Mouse (Mus musculus): ENCODE data around the gene Kctd4. TPM values are rescaled to one million over a fixed set of nuclear protein-coding genes. Genes with fewer than 3 reads are reported as not detected.
"Not testable (repeated sequence)": the region's sequence is repeated elsewhere in the genome, so short reads cannot be mapped to it uniquely, and the experiment has no call there.

Kctd4 gene
- not detected in 2 replicates for polyA plus RNA-seq (2012; rRNA removed)

- DNase-seq (ENCODE audit: low read depth): no peak
Observed at GRCm38 (mm10) chr14:75954766-75955165, at the start of gene Kctd4. TSS of gene Kctd4 (plus strand) at chr14:75955009.

- DNase-seq (ENCODE audit: low read depth): peak; percentile 73
Observed at GRCm38 (mm10) chr14:75906931-75907330, 47.9 kb upstream of the Kctd4 start.

DNA sequence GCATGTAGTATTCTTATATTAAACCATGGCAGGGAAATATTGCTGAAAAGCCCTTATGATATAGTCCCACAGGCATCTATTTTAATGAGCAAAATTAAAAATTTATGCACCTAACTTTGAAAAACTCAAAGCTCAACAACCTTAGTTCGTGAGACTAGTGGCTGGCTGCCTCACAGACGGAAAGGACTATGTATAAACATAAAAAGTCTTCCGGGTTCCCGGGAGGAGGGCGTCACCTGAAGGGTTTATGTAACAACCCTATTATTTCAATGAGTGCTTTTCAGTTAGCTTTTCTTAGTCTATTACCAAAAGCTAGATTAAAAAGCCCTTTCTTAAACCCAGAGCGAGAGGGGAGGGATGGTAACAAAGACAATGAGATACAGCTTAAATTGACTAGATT is 42.8 kb upstream of the Kctd4 start:
- no peak for DNase-seq (ENCODE audit: low read depth)

DNA sequence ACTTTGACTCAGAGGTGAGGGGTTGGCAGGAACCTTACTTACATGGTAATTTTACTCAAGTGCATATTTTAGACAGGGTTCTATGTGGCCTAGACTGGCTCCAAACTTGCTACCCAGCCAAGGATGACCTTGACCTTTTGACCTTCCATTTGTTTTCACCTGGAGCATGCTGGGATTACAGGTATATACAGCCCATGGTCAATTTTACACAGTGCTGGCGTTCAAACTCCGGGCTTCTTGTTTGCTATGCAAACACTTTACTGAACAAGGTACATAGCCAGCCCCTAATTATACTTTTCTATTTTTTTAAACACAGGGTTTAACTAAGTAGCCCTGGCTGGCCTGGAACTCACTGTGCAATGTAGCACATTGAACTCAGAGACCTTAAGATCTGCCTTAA is 42.1 kb upstream of the Kctd4 start:
- no peak for DNase-seq (ENCODE audit: low read depth)

- no peak for DNase-seq (ENCODE audit: low read depth)
Observed at GRCm38 (mm10) chr14:75923314-75924052, 31.3 kb upstream of the Kctd4 start.

GRCm38 (mm10) chr14:75929713-75930112 is 25.1 kb upstream of the Kctd4 start:
- not testable (repeated sequence) for DNase-seq (ENCODE audit: low read depth)

DNA sequence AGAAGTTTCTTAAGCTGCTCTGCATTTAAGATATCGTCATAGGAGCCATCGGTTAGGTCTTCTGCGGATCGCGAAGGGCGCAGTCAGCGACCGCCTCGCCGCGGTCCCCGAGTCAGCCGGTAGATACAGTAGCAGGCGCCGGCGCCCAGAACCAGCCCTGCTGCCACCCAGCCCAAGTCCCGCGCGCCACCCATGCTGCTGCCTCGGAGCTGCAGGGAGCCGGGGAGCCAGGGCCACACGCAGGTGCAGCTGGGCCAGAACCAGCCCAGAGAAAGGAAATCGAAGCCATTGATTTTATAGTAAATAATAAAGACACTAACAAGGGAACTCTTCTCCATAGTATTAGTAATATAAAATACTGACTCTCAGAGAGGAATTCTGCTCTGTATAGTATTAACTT is 23.5 kb upstream of the Kctd4 start:
- DNase-seq (ENCODE audit: low read depth): no peak

DNA sequence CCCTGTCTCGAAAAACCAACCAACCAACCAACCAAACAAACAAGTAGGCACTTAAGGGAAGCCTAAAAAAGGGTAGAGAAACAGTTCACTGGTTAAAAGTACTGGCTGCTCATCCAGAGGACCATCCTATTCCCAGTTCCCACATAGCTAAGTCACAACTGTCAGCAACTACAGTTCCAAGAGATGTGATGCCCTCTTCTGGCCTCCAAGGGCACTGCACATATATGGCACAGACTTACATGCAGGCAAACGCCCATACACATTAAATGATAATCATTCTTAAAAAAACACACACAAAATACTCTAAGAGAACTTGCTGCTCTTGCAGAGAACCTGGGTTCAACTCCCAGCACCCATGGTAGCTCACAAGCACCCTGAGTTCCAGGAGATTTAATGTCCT is 20.4 kb upstream of the Kctd4 start:
- DNase-seq (ENCODE audit: low read depth): no peak

- peak; percentile 33 for DNase-seq (ENCODE audit: low read depth)
Observed at GRCm38 (mm10) chr14:75937714-75938113, 17.1 kb upstream of the Kctd4 start.

DNA sequence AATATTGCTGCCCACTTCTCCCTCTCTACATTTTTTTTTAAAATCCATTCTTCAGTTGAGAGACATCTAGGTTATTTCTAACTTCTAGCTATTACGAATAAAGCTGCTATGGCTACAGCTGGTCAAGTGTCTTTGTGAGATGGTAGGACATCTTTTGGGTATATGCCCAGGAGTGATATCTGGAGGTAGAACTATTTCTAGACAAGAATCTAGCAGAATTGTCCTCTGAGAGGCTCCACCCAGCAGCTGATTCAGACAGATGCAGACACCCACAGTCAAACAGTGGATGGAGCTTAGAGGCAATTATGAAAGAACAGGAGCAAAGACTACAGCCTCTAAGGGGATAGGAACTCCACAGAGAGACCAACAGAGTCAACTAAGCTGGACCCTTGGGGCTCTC is 13.3 kb upstream of the Kctd4 start:
- no peak for DNase-seq (ENCODE audit: low read depth)

DNA sequence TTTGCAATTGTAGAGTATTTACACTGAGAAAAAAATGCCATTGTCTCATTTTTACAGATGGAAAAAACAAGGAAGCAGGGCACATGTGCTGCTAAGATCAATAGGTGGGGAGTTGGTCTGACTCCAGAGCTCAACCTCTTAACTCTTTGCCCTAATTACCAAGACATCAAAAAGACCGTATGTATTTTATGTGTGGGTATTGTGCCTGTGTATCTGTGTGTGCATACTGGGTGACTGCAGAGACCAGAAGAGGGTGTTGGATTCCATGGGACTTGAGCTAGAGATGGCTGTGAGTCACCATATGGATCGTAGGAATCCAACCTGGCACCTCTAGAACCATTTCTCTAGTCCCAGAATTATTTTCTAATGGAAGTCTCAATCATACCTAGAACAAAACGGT is 12.4 kb upstream of the Kctd4 start:
- no peak for DNase-seq (ENCODE audit: low read depth)

DNA sequence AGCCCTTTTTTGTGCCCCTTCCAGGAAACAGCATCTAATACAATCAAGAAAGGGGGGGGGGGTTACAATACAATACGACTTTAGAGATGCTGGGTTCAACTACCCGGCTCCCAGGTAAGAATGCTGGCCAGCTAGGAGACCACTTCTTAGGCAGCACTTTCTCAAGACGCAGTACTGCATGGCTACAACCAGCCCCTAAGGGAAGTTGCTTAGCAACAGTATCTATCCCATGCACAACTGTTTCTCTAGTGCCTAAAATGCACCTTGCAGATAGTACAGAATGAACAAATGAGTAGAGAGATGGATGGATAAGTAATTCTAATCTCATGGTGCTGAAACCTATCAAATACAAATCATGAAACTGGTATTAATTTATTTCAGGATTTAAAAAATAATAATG is 7.1 kb upstream of the Kctd4 start:
- DNase-seq (ENCODE audit: low read depth): no peak

DNA sequence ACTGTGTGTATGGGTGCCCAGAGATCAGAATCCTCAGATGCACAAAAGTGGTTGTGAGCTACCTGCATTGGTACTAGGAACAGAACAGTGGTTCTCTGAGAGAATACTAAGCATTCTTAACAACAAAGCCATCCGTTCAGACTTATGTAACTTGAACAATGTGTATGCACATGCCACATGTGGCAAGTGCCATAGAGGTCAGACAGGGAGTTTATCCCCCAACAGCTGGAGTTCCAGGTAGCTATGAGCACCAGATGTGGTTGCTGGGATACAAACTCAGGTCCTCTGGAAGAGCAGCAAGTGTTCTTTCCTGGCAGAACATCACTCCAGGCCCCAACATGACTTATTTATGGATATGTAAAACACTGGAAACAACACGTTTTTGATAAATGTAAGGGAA is 1.8 kb upstream of the Kctd4 start:
- DNase-seq (ENCODE audit: low read depth): no peak

GRCm38 (mm10) chr14:75962250-75962649 is 7.4 kb downstream of the Kctd4 start:
- no peak for DNase-seq (ENCODE audit: low read depth)

DNA sequence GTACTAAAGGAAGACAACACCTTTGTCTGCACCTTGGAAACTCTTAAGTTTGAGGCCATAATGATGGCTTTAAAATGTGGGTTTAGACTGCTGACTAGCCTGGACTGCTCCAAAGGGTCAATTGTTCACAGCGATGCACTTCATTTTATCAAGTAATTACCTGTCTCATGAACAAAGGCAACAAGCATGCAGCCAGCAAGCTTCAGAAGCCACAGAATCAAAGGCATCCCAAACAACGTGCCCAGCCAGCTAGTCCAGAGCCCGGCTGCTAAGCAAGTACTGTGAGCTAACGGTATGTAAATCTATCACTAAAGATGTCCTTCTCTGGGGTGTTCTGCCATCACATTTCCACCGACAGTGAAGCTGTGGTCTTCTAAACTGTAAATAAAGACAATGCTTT is 8.4 kb downstream of the Kctd4 start:
- no peak for DNase-seq (ENCODE audit: low read depth)

DNA sequence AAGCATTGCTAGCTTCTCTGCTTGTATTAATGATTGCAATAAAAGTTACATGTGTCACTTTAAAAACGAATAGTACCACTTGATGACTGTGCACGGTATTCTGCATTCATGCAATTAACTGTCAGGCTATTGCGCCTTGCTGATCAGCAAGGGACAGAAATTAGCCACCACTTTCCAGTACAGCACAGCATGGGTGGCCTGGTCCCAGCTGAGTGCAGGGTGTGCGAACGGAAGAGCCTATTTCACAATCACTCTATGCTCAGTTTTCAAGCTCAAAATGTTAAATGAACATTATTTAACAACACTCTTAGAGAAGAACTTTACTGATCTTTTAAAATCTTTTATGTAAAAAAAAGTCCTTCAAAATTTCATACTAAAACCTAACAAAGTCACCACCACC is 9.2 kb downstream of the Kctd4 start:
- no peak for DNase-seq (ENCODE audit: low read depth)

- DNase-seq (ENCODE audit: low read depth): no peak
Observed at GRCm38 (mm10) chr14:75964433-75964832, 9.6 kb downstream of the Kctd4 start.

- no peak for DNase-seq (ENCODE audit: low read depth)
Observed at GRCm38 (mm10) chr14:75967291-75967690, 12.5 kb downstream of the Kctd4 start.

GRCm38 (mm10) chr14:75976107-75976506 is 21.3 kb downstream of the Kctd4 start:
- no peak for DNase-seq (ENCODE audit: low read depth)

GRCm38 (mm10) chr14:75981231-75981630 is 26.4 kb downstream of the Kctd4 start:
- DNase-seq (ENCODE audit: low read depth): no peak

DNA sequence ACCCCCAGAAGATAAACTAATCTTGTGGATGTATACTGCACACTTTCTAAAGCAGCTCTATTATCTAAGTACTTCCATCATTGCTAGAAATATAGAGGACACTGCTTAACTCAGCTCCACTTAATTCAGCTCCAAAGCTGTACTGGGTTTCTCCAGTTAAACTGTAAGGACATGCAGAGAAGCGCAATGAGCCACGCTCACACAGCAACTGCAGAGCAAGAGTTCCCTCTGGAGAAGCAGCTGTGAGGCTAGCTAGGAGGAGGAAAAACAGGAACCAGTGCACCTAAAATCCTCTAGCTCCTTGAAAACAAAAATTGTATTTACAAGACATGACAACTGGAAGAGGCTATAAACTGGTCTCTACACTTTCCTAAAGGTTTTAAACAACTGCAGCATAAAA is 29.1 kb downstream of the Kctd4 start:
- no peak for DNase-seq (ENCODE audit: low read depth)

GRCm38 (mm10) chr14:75985112-75985511 is 30.3 kb downstream of the Kctd4 start:
- no peak for DNase-seq (ENCODE audit: low read depth)

DNA sequence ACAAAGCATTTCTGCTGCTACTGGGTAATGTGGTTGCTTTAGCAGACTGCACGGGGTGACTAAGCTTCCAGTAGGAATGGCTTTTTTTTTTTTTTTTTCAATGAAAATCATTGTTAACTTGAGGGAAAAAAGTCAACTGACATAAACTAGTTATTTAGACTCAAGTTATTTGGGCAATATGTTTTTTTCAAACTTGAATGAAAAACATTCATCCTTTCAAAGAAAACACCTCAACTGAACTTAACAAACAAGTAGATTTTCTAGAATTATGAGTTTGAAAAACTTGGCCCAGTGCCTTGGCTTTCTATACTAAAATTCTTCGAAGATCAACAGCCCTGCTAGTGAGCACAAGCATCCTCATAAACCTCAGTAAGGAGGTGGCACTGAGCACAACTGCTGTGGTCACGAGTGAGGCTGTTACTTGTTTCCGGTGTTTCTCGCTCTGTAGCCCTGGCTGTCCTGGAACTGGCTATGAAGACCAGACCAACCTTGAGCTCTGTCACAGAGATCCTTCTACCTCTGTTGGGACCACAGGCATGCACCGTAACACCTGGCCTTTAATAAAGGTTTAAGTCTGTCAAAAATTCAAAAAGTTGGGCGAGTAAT is 32.2 kb downstream of the Kctd4 start:
- no peak for DNase-seq (ENCODE audit: low read depth)

DNA sequence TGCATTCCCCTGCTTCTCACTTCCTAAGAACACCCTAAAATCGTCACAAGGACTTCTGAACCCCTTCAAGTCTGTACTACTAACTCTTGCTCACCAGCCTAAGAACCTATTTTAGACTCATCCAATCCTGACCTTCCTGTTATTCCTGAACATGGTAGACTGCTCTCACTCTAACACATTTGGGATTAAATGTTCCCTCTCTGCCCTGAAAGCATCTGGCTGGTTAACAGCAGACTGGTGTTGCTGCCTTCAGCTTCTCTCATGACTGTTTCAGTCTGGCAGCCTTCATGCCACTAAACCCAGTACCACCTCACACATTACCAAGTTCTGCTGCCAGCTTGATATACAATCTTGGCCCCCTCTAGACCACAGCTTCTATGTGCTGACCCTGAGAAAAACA is 34.4 kb downstream of the Kctd4 start:
- peak; percentile 55 for DNase-seq (ENCODE audit: low read depth)
